Mouse (Mus musculus): ENCODE measurements at regions not wholly inside any gene's neighbourhood (a gene's known extent, or its start where the extent isn't known, plus 50 kb on each side); places are given as distances from the start of the nearest gene placed in this dataset.

DNA sequence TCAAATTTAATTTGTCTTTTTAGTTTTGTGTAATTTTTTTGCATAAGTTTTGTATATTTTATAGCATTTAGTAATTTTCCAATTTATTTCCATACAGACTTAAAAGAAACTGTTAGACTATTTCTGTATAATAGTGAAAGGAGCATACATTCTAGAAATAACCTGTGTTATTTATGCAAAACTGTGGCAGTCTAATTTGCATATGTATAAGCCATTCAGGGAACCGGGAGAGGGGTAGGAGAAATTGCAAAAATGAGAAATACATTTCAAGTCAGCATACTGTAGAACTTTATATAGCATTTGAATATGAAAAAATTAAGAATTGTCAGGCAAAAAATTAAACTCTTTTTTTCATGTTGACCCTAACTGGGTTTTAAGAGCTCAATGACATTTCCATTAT lies 364.3 kb downstream of the Lmo7 start:
- intact Hi-C loops (cut with DNase I), result no loop called here
- no peak for DNase-seq (ENCODE audit: low spot score in 2 of 2)

DNA sequence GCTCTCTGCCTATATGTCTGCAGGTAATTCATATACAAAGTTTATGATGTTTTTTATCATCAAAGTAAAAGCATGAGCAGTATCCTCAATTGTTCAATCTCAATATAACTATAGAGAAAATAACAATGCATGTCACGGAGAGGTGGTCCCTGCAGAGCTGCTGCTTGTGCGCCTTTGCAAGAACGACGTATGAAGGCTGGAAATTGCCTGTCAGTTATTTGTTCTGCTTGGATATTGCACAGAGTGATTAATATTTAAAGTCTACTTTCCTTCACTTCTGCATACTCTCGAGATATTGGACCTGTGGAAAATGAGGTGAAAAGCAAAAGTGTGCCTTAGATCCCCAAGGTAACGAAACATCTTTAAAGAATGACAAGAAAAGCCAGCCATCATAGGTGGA lies 362.8 kb downstream of the Lmo7 start:
- DNase-seq (ENCODE audit: low spot score in 2 of 2), result no peak
- intact Hi-C loops (cut with DNase I), result no loop called here

DNA sequence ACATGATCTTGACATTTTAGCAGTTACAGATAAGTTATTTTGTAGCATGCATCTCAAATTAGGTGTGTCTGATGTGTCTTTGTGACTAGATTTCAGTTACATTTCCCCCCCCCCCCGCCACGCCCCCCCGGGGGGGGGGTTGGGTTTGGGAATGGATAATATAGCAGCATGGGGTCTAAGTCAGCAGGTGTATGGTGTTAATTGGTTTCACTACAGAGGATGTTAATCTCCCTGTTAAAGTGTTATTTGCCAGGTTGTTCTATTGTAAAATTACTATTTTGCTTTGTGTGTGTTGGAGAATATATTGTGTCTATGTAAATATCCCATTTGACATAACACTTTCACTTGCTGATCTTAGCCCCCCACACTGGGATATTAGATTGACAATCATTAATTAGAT lies 319.2 kb downstream of the Lmo7 start:
- DNase-seq (ENCODE audit: low spot score in 2 of 2), result no peak
- intact Hi-C loops (cut with DNase I), result no loop called here

DNA sequence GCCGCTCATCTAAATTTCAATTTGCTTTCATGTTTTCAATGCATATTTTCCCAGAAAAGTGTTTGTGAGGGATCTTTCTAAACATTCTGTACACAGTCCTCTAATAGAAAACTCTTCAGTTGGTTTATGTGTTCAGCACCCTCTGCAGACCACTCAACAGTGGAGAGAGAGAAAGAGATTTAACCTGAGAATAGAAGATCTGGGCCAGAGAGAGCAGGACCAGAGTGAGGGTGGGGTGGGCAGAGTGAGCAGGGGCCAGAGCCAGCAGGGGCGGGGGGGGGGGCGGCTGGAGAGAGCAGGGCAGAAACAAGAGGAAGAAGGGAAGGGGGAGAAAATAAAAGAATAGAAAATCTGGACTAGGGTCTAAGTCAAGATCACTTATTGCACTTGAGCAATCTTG lies 318.7 kb downstream of the Lmo7 start:
- intact Hi-C loops (cut with DNase I), result no loop called here
- no peak for DNase-seq (ENCODE audit: low spot score in 2 of 2)

DNA sequence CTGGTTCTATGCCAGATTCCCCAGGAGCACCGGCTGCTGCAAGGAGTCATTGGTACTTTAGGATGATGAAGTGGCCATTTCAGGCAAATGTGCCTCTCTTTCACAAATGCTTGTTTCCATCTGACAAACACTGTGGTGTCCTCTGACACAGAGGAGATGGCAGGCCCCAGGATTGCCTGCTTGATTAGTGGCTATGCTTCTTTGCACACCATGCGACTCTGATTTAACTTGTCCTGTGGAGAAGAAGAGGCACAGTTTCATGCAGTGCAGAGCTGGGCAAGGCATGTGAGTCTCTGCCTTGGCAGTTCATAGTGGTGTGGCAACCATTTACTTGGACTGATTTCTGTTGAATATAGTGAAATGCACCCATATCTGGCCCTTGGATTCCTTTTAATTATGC lies 308.4 kb downstream of the Lmo7 start:
- no peak for DNase-seq (ENCODE audit: low spot score in 2 of 2)
- intact Hi-C loops (cut with DNase I), result no loop called here

DNA sequence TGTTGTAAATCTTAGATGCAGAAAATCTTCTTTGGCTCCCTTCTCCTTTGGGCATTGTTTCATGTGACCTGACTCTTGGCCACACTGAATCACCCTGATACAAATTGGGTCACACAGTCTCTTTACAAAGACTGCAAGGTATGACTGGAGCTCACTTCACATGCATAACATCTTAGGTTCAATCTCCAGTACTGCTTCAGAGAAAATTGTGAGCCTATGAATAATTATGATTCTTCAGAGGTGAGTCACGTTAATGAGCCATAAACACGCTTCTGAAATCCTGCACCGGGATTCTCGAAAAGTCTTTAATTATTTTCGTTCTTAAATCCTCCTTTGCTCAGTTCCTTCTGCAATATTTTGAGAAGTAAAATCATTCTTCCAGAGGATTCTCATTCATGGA lies 307.7 kb downstream of the Lmo7 start:
- intact Hi-C loops (cut with DNase I), result no loop called here
- DNase-seq (ENCODE audit: low spot score in 2 of 2), result no peak

DNA sequence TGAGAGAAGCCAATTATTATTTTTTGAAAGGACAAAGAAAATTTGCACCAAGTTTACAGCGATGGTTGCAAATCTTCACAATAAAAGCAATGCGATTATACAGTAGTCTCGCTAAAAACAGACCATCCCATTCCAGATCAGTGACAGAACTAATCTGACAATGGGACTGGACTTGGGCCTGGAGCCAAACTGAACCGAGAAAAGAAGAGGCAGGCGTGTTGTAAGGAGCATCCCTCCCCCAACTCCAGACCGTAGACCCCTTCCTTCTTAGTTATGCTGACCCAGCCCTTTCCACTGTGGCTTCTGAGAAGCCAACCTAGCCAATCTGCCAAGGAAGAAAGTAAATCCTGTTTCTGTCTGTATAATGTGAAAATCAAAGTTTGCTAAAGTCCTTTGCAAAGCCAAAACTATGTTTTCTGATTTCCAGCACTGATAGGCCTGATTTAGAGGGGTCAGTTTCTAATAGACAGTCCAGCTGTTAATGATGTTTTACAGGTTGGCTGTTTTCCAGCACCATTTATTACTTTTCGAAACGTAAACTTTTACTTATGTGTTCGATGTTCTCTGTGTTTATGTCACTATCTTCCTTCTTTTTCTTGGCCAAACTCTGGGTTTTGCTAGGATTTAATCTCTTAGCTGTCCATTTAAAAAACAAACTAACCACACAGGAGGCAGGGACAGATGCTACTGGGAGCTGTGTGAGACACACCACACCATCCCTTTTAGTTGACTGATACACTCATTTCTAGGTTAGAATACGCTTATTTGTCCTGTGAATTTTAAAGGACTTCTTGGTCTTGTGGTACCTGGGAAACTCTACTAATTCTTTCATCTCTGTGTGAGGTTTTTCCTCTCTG lies 301.5 kb downstream of the Lmo7 start:
- no peak for DNase-seq (ENCODE audit: low spot score in 2 of 2)
- intact Hi-C loops (cut with DNase I), result no loop called here

DNA sequence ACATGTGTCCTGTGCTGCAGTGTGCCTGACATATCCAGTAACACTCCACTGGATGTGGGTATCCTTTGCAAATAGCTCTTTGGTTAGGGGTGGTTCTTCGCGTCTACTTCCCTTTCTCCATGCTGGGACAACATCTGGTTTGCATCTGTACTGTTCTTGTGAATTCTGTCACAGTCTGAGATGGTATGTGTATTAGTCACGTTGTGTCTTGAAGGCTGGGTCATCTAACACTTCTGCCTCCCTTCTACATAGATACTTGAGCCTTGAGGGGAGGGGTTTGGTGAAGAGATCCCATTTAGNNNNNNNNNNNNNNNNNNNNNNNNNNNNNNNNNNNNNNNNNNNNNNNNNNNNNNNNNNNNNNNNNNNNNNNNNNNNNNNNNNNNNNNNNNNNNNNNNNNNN lies 294.9 kb downstream of the Lmo7 start:
- DNase-seq (ENCODE audit: low spot score in 2 of 2), result no peak
- intact Hi-C loops (cut with DNase I), result no loop called here

DNA sequence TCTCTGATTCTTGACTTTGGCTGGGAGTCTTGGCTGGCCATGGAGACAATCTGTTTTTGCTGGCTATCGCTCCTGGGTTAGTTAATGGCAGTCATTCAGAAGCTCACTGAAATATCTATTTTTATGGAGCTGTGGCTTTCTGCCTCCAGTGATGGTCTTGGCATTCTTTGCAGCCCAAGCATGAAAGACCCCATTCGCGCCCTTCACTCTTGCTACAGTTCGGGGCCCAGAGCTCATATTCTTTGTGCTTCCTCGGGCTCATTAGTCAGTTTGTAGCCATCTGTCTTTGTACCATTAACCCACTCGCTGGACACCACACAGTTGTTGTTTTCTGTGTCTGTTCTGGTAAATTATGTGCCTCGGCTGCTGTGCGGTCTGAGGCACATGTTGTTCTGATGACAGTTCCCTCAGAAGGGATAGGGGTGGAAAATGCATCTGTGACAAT lies 290.4 kb downstream of the Lmo7 start:
- intact Hi-C loops (cut with DNase I), result no loop called here
- no peak for DNase-seq (ENCODE audit: low spot score in 2 of 2)

DNA sequence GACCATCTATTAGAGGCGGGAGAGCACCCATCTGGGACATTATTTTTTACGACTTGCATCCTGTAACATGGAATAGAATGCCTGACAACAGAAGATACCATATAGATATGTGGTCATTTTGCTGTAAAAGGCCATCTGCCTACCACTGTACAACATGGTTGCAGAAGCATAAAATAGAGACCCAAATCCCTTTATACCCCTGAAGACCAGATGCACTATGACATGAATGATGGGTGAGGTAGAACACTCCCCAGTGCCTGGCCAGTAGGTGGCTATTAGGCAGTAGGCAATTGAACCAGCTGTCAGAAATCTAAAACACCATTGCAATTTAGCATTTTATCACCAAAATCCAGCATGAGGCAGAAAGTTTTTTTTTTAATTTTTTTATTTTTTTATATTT lies 289.6 kb downstream of the Lmo7 start:
- no peak for DNase-seq (ENCODE audit: low spot score in 2 of 2)
- intact Hi-C loops (cut with DNase I), result no loop called here

DNA sequence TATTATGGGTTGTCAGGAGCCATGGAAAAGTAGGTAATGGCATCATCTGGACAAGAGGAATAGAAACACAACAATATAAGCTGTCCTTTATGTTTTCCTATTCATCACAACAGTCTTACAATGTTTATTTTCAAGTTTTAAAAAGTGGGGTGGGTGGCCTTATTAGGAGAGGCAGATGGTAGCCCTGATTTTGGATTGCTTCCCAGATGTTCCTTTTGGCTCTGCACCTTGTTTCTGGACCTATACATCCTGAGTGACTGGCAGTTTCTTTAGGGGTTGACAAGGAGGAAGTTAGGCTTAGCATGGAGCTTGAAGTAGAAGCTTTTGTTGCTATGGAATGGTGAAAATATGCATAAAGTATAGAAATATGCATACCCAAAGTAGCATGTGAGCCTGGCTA lies 286.8 kb downstream of the Lmo7 start:
- DNase-seq (ENCODE audit: low spot score in 2 of 2), result no peak
- intact Hi-C loops (cut with DNase I), result no loop called here

DNA sequence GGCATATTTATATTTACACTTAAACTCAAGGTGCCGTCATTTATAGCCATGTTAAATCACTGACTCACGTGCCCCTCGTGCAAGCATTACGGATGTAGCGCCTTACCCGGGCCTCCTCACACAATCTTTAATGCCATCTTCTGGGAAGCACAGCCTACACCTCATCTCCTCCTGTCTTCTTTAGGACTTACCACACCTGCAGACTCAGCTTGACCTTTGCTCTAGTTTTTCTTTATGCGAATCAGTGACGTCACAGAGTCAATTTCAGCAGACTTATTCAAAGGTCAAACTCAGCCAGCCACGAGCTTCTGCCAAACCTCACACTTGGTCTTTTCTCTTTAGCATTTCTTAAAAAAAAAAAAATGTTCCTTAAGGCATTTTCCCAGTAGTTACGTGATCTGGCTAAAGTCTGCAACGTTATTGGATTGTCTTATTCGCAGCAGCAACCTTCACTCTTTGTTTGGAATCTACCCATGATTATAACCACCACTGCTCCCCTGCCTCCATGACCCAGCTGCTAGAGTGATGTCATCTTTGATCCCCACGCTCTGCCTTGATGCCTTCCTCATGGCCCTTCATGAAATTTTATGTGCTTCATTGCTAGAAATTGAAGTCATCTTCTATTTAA lies 285.3 kb downstream of the Lmo7 start:
- DNase-seq (ENCODE audit: low spot score in 2 of 2), result no peak
- intact Hi-C loops (cut with DNase I), result no loop called here

DNA sequence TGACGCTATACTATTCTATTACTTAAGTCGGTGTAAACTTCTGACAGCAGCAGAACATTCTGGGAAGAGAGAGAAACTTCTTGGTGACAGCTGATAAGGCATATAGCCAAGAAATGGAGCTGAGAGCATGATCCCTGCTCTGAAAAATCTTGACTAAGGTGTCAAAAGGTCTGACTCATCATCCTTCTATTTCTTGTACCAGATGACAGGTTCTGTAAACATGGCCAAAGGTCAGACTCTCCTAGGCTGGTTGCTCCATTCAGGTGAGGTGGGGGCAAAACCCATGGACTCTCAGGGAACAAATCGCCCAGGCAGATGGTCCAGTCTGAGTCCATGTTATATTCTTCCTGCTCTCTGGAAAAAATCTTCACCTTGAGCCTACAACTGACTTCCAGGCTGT lies 283.5 kb downstream of the Lmo7 start:
- intact Hi-C loops (cut with DNase I), result no loop called here

DNA sequence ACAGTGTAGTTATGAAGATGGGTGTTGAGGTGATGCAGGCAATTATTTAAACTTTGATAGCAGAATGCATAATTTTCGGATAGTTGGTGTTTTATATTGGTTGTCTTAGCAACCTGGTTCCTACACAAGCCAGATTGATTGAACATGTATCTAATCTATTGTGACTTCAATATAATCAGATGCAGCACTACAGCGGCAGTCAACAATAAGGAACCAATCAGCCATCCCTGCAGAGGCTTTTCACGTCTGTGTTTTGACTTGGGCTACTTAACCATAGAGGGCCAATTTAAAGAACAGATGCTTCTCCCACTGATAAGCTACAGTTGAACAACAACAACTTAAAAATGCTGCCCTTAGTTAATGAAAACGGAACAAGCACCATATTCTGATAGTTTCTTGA lies 267.8 kb downstream of the Lmo7 start:
- intact Hi-C loops (cut with DNase I), result no loop called here
- DNase-seq (ENCODE audit: low spot score in 2 of 2), result no peak

More for the DNA sequence above, 283.5 kb downstream of the Lmo7 start:
- DNase-seq (ENCODE audit: low spot score in 2 of 2), result no peak

DNA sequence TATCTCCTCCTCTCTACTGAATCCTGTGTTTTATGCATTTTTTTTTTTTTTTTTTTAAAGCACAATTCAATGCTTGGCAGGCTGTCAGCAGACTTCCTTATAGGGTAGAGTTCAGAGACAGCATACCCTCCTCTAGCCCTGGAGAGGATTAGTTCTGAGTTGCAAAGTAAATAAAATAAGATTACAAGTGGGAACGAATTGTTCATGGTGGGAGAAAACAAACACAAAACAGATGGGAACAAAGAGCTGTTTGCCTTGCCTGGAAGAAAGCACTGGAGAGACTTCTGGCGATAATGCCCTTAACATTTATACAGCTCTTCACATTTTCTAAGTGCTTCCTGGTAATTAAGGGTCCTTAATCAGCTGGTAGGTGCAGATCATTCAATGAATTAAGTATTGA lies 254.6 kb downstream of the Lmo7 start:
- DNase-seq (ENCODE audit: low spot score in 2 of 2), result no peak
- intact Hi-C loops (cut with DNase I), result no loop called here

Measured in left cerebral cortex, postnatal 36 days (tissue).